Mouse (Mus musculus): Measurements from ENCODE around the gene Dbndd2. TPM values are rescaled to one million over a fixed set of nuclear protein-coding genes. Genes with fewer than 3 reads are reported as not detected.

The Dbndd2 gene
- polyA plus RNA-seq (2015; fragmentation: Nextera tagmentation; extraction: Ambion mirVana): 22.2 and 25.3 TPM in 2 replicates

GRCm38 (mm10) chr2:164485681-164486257 lies at the start of gene Dbndd2:
Dbndd2 (plus strand) TSS chr2:164486106.
- Histone ChIP-seq H3K9me3 (replicated peaks) (no peaks in the 10 kb centered on the region), H3K4me1 (peaks cover 19% of the 10 kb centered on the region), H3K4me2 (peak within 1 kb of the TSS; percentile 100), H3K36me3 (peaks cover 14% of the 10 kb centered on the region), H3K27ac (replicated peaks) (peak within 1 kb of the TSS; percentile 45), H3K4me3 (replicated peaks) (peak within 1 kb of the TSS; percentile 72), H3K27me3 (replicated peaks) (0 out of 2 replicates have a peak, but pooled peaks cover 6% of the 10 kb centered on the region), H3K9ac (replicated peaks) (peak within 1 kb of the TSS; percentile 73)
- 3% methylated on average over 26 of the region's 26 CpGs for WGBS
- peak; percentile 60 for ATAC-seq (ENCODE audit: low FRiP score)

- 34% methylated on average over 8 of the region's 8 CpGs for WGBS
- Histone ChIP-seq H3K4me1 (peaks cover 6% of the 10 kb centered on the region; the same call in 1 of the 2 replicates), H3K9me3 (replicated peaks) (no peaks in the 10 kb centered on the region), H3K36me3 (no peaks in the 10 kb centered on the region), H3K9ac (replicated peaks) (no peak overlapping the region), H3K27ac (replicated peaks) (no peak overlapping the region; the same call in 1 of the 2 replicates), H3K4me3 (replicated peaks) (no peak overlapping the region), H3K4me2 (no peak overlapping the region), H3K27me3 (replicated peaks) (peaks cover 6% of the 10 kb centered on the region)
- no peak for ATAC-seq (ENCODE audit: low FRiP score)
Observed at GRCm38 (mm10) chr2:164436215-164436913, 49.5 kb upstream of the Dbndd2 start.

GRCm38 (mm10) chr2:164436961-164437360 lies 48.9 kb upstream of the Dbndd2 start:
- Histone ChIP-seq H3K36me3 (no peaks in the 10 kb centered on the region), H3K27me3 (replicated peaks) (peaks cover 12% of the 10 kb centered on the region), H3K9me3 (replicated peaks) (no peaks in the 10 kb centered on the region), H3K9ac (replicated peaks) (no peak overlapping the region), H3K4me3 (replicated peaks) (no peak overlapping the region), H3K4me1 (peaks cover 9% of the 10 kb centered on the region), H3K4me2 (no peak overlapping the region), H3K27ac (replicated peaks) (no peak overlapping the region; the same call in 1 of the 2 replicates)
- 67% methylated on average over 3 of the region's 3 CpGs for WGBS
- no peak for ATAC-seq (ENCODE audit: low FRiP score)

DNA sequence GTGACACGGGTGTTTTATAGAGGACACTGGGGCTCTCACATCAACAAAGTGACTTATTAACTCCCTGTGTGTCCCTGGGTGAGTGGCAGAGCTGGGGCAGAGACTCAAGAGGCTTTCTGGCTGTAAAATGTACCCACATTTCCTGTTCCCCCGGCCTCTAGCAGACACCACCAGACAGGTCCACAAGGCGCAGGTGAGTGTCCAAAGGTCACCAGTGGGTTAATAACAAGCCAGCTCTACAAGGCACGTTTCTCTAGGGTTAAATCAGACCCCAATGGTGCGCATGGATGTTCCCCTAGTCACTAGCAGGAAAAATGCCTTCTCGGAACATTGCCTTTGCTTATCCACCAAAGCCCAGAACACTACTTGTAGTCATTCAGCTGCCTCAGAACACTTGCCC lies 48.2 kb upstream of the Dbndd2 start:
- no peak overlapping the region for H3K27ac ChIP-seq (replicated peaks)
- H3K4me1 ChIP-seq: peaks cover 17% of the 10 kb centered on the region
- no peak overlapping the region for H3K4me2 ChIP-seq
- no peaks in the 10 kb centered on the region for H3K9me3 ChIP-seq (replicated peaks)
- H3K36me3 ChIP-seq: no peaks in the 10 kb centered on the region
- 76% methylated on average over 6 of the region's 6 CpGs for WGBS
- no peak for ATAC-seq (ENCODE audit: low FRiP score)
- no peak overlapping the region for H3K9ac ChIP-seq (replicated peaks)
- peaks cover 18% of the 10 kb centered on the region for H3K27me3 ChIP-seq (replicated peaks)
- H3K4me3 ChIP-seq (replicated peaks): no peak overlapping the region

DNA sequence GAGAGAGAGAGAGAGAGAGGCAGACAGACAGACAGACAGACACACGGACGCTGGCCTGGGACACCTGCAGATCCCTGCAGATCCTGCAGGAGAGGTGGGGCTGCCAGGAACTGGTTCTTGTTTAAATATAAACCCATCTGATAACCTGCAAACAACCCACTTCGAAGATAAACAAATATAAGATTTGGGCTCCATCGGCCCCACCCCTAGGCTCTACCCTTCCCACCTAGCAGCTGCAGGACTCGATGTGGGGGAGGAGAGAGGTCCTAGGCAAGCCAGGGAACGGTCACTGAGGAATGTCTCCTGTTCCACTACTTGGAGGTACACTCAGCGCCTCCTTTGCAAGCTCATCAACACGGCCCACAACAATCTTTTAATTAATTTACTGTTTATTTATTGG lies 47.6 kb upstream of the Dbndd2 start:
- Histone ChIP-seq H3K27ac (replicated peaks) (no peak overlapping the region), H3K4me3 (replicated peaks) (no peak overlapping the region), H3K9ac (replicated peaks) (no peak overlapping the region), H3K27me3 (replicated peaks) (peaks cover 19% of the 10 kb centered on the region), H3K4me1 (peaks cover 22% of the 10 kb centered on the region), H3K4me2 (no peak overlapping the region), H3K9me3 (replicated peaks) (no peaks in the 10 kb centered on the region), H3K36me3 (no peaks in the 10 kb centered on the region)
- ATAC-seq (ENCODE audit: low FRiP score): no peak
- 62% methylated on average over 8 of the region's 8 CpGs for WGBS

GRCm38 (mm10) chr2:164439001-164439421 lies 46.9 kb upstream of the Dbndd2 start:
- H3K27me3 ChIP-seq (replicated peaks): peaks cover 19% of the 10 kb centered on the region
- H3K36me3 ChIP-seq: no peaks in the 10 kb centered on the region
- 64% methylated on average over 3 of the region's 3 CpGs for WGBS
- no peak overlapping the region for H3K9ac ChIP-seq (replicated peaks)
- H3K4me1 ChIP-seq: peaks cover 26% of the 10 kb centered on the region
- no peak overlapping the region for H3K4me2 ChIP-seq
- H3K9me3 ChIP-seq (replicated peaks): no peaks in the 10 kb centered on the region
- no peak overlapping the region for H3K27ac ChIP-seq (replicated peaks)
- ATAC-seq (ENCODE audit: low FRiP score): no peak
- H3K4me3 ChIP-seq (replicated peaks): no peak overlapping the region

DNA sequence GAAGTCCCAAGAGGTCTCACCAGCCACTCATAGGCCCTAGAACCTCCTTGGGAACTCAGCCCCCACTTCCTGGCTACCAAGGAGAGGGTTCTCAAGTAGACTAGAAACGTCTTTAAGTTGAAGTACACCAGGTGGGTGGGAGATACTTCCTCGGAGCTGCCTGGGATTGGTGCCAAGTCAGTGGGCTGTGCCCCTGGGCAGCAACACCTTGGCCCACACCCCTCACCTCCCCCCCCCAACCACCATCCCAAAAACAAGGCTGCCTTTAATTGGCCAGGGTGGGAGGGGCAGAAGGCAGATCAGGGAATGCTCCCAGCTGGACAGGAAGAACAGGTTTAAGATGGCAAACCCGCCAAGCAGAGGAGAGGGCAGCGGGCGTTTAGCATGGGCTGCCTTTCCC lies 45.6 kb upstream of the Dbndd2 start:
- 84% methylated on average over 5 of the region's 5 CpGs for WGBS
- H3K9me3 ChIP-seq (replicated peaks): no peaks in the 10 kb centered on the region

GRCm38 (mm10) chr2:164441155-164441554 lies 44.8 kb upstream of the Dbndd2 start:
- H3K9ac ChIP-seq (replicated peaks): no peak overlapping the region
- H3K4me1 ChIP-seq: peaks cover 26% of the 10 kb centered on the region
- peaks cover 21% of the 10 kb centered on the region for H3K27me3 ChIP-seq (replicated peaks)
- no peaks in the 10 kb centered on the region for H3K9me3 ChIP-seq (replicated peaks)
- H3K4me3 ChIP-seq (replicated peaks): no peak overlapping the region
- no peak for ATAC-seq (ENCODE audit: low FRiP score)
- no peak overlapping the region for H3K27ac ChIP-seq (replicated peaks)
- 36% methylated on average over 8 of the region's 8 CpGs for WGBS
- H3K36me3 ChIP-seq: no peaks in the 10 kb centered on the region
- H3K4me2 ChIP-seq: peak overlapping the region; percentile 98

More for the DNA sequence above, 45.6 kb upstream of the Dbndd2 start:
- Histone ChIP-seq H3K4me3 (replicated peaks) (no peak overlapping the region), H3K36me3 (no peaks in the 10 kb centered on the region), H3K9ac (replicated peaks) (no peak overlapping the region), H3K27me3 (replicated peaks) (peaks cover 21% of the 10 kb centered on the region), H3K4me2 (no peak overlapping the region), H3K4me1 (peaks cover 26% of the 10 kb centered on the region), H3K27ac (replicated peaks) (no peak overlapping the region)
- no peak for ATAC-seq (ENCODE audit: low FRiP score)

DNA sequence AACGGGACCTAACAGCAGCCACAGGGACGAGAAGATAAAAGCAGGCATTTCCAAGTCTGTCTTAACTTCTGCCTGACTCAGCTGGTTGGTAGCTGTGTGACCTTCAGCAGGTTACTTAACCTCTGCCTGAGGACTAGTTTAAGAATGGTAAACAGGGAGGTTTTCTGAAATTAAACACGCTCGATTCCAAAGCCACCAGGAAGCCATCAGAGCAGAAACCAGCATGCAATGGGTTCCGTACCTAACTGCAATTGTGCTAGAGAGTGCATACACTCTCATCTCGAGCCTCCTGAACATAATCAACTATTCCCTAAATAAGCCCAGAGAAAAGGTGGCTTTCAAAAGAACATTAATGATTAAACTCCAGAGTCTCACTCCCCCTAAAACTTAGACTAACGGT lies 44.2 kb upstream of the Dbndd2 start:
- peaks cover 21% of the 10 kb centered on the region for H3K27me3 ChIP-seq (replicated peaks)
- ATAC-seq (ENCODE audit: low FRiP score): no peak
- H3K36me3 ChIP-seq: no peaks in the 10 kb centered on the region
- H3K9ac ChIP-seq (replicated peaks): no peak overlapping the region
- no peak overlapping the region for H3K27ac ChIP-seq (replicated peaks)
- peak overlapping the region; percentile 53 for H3K4me3 ChIP-seq (replicated peaks)
- 20% methylated on average over 7 of the region's 7 CpGs for WGBS
- H3K9me3 ChIP-seq (replicated peaks): no peaks in the 10 kb centered on the region
- peak overlapping the region; percentile 98 for H3K4me2 ChIP-seq
- peaks cover 26% of the 10 kb centered on the region for H3K4me1 ChIP-seq

DNA sequence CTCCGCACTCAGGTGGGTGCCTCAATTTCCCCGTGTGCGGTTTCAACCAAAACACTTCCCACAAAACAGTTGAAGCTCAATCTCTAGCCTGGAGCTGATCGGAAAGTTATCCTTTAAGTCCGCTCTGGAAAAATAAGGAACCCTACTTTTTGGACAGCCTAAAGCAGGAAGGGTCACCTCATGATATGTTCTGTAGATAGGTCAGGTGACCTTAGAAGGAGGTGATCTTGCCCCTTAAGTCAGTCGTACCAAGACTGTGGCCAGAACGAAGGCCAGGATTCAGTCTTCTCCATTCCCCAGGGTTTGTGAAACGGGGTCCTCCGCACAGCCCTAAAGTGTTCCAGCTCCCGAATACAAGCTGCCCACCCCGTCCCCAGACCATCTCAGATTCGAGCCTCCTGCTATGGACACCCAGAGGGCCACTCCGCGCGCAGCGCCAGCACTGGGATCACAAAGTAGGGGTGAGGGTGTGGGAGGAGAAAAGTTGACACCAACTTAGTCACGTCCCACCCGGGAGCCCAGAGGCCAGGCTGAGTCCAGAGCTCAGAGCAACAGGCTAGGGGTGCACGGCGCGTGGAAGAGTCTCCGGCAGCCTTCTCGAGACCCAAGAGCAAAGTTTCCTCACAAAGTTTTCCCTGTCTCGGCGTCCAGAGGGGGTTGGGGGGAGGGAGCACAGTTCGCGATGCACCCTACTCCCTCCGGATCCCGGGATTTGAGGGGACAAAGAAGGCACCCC lies 43.4 kb upstream of the Dbndd2 start:
- H3K9ac ChIP-seq (replicated peaks): peak overlapping the region; percentile 61

DNA sequence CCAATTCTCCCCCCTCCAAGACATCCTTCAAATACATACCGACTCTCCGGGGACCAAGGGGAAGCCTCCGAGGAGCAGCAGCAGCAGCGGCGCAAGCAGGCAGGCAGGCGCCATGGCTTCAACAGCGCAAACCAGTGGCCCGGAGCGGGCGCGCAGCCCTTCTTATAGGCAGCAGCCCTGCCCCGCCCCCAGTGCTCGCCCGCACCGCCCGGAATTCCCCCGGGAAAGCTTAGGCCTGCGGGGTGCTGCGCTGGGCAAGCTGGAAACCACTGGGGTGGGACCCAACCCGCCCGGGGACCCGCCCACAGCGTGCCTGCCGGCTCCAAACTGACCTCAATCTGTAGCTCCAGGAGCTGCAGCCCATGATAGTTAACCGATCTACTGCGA lies 42.9 kb upstream of the Dbndd2 start:
- ATAC-seq (ENCODE audit: low FRiP score): peak; percentile 87
- Histone ChIP-seq H3K27ac (replicated peaks) (peak overlapping the region; percentile 60; the same call in 1 of the 2 replicates), H3K9me3 (replicated peaks) (no peaks in the 10 kb centered on the region), H3K4me1 (peaks cover 26% of the 10 kb centered on the region), H3K9ac (replicated peaks) (peak overlapping the region; percentile 61), H3K4me3 (replicated peaks) (peak overlapping the region; percentile 53), H3K4me2 (peak overlapping the region; percentile 98), H3K36me3 (no peaks in the 10 kb centered on the region), H3K27me3 (replicated peaks) (peaks cover 21% of the 10 kb centered on the region)
- under 1% methylated on average over 26 of the region's 26 CpGs for WGBS

More for the DNA sequence above, 43.4 kb upstream of the Dbndd2 start:
- Histone ChIP-seq H3K27me3 (replicated peaks) (peaks cover 21% of the 10 kb centered on the region), H3K9me3 (replicated peaks) (no peaks in the 10 kb centered on the region), H3K4me2 (peak overlapping the region; percentile 98), H3K4me3 (replicated peaks) (peak overlapping the region; percentile 53), H3K4me1 (peaks cover 26% of the 10 kb centered on the region), H3K27ac (replicated peaks) (peak overlapping the region; percentile 60; the same call in 1 of the 2 replicates), H3K36me3 (no peaks in the 10 kb centered on the region)
- 3% methylated on average over 29 of the region's 29 CpGs for WGBS
- peak; percentile 28 for ATAC-seq (ENCODE audit: low FRiP score)

All from neural tube, embryonic 15.5 days (tissue).